Mouse (Mus musculus): ENCODE measurements around the gene 2700081O15Rik. TPM values are rescaled to one million over a fixed set of nuclear protein-coding genes. Genes with fewer than 3 reads are reported as not detected.
A peak's percentile ranks its signal among the peaks of the same experiment; 100 is the strongest.

Gene 2700081O15Rik
- polyA plus RNA-seq, 1 experiment = 9.4 TPM

DNA sequence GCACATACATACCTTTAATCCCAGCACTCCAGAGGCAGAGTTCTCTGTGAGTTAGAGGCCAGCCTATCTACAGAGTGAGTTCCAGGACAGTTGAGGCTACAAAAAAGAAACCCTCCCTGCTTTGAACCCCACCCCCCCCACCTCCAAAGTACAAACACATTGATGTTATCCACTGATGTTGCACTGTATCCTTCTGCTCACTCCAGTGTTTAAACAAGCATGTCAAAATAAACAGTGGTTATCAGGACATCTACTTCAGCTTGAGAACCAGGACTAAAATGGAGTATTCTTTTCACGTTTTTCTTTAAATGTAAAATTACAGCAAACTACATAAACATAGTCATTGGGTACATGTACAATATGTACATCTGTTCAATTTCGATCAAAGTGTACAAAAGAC is 27.7 kb downstream of the 2700081O15Rik start:
- Histone ChIP-seq H3K36me3 (ENCODE audit: control insufficient read depth, insufficient read depth, low read length) (no peaks in the 10 kb centered on the region), H3K4me3 (ENCODE audit: insufficient read depth, low read depth, low read length) (no peak overlapping the region), H3K27me3 (replicated peaks; ENCODE audit: control insufficient read depth, insufficient read depth, low read length) (no peaks in the 10 kb centered on the region), H3K27ac (ENCODE audit: insufficient read depth, low read depth, low read length) (no peak overlapping the region), H3K4me1 (ENCODE audit: control insufficient read depth, insufficient read depth, low read length) (peaks cover 2% of the 10 kb centered on the region; the same call in 1 of the 2 replicates)
- WGBS = 90% methylated on average over 2 of the region's 2 CpGs
- TF ChIP-seq POLR2A (IDR thresholded peaks at IDR 0.05; ENCODE audit: low read depth, low read length) (no peak), CTCF (conservative IDR thresholded peaks at IDR 0.05; ENCODE audit: insufficient read depth, insufficient read length, low read depth, low read length) (no peak)
- DNase-seq = no peak

GRCm38 (mm10) chr19:7445596-7445995 is 28.2 kb downstream of the 2700081O15Rik start:
- 62% methylated on average over 1 of the region's 1 CpGs for WGBS
- Histone ChIP-seq H3K27me3 (replicated peaks; ENCODE audit: control insufficient read depth, insufficient read depth, low read length) (no peaks in the 10 kb centered on the region), H3K4me1 (ENCODE audit: control insufficient read depth, insufficient read depth, low read length) (peaks cover 2% of the 10 kb centered on the region; the same call in 1 of the 2 replicates), H3K36me3 (ENCODE audit: control insufficient read depth, insufficient read depth, low read length) (no peaks in the 10 kb centered on the region), H3K4me3 (ENCODE audit: insufficient read depth, low read depth, low read length) (no peak overlapping the region), H3K27ac (ENCODE audit: insufficient read depth, low read depth, low read length) (no peak overlapping the region)
- DNase-seq = peak; percentile 37
- TF ChIP-seq POLR2A (IDR thresholded peaks at IDR 0.05; ENCODE audit: low read depth, low read length) = no peak
- no peak for TF ChIP-seq CTCF (conservative IDR thresholded peaks at IDR 0.05; ENCODE audit: insufficient read depth, insufficient read length, low read depth, low read length)

DNA sequence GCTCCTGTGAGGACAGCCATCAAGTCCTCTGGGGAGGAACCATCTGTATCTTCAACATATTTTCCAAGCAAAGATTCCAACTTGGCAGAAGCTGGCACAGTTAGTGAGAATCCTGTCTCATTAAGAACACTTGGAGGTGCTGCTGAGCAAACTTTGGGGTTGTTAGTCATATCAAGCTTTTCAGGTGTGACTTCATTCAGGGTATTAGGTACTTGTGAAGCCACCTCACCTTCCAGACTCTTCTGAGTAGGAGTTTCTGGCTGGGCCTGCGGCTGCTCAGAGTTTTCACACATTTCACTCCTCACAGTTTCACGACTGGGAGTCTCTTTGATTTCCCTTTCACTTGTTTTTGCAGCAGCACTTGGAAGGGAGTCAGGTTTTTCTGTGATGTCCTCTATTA is 39.4 kb downstream of the 2700081O15Rik start:
- no peaks in the 10 kb centered on the region for H3K36me3 ChIP-seq (ENCODE audit: control insufficient read depth, insufficient read depth, low read length)
- H3K27me3 ChIP-seq (replicated peaks; ENCODE audit: control insufficient read depth, insufficient read depth, low read length) = no peaks in the 10 kb centered on the region
- peak; percentile 25 for DNase-seq
- WGBS = 37% methylated on average over 2 of the region's 2 CpGs
- H3K4me1 ChIP-seq (ENCODE audit: control insufficient read depth, insufficient read depth, low read length) = peaks cover 25% of the 10 kb centered on the region
- H3K27ac ChIP-seq (ENCODE audit: insufficient read depth, low read depth, low read length) = peak overlapping the region; percentile 31; the same call in 1 of the 2 replicates
- TF ChIP-seq CTCF (conservative IDR thresholded peaks at IDR 0.05; ENCODE audit: insufficient read depth, insufficient read length, low read depth, low read length) (no peak), POLR2A (IDR thresholded peaks at IDR 0.05; ENCODE audit: low read depth, low read length) (no peak)
- H3K4me3 ChIP-seq (ENCODE audit: insufficient read depth, low read depth, low read length) = no peak overlapping the region

DNA sequence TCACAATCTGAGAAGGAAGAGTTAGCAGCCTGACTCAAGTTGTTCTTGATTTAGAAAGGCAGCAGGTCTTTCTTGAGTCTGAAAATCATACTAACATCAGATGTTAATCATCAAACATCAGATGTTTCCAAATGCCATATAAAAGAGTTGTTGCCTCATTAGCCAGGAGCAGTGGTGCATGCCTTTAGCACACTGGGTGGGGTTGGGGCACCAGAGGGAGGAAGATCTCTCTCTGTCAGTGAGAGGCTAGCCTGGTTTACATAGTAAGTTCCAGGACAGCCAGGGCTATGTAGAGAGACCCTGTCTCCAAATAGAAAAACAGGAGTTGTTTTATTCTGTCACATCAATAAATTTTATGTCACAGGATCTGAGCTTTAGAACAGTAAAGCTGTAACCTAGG is 41.5 kb downstream of the 2700081O15Rik start:
- H3K36me3 ChIP-seq (ENCODE audit: control insufficient read depth, insufficient read depth, low read length) = no peaks in the 10 kb centered on the region
- TF ChIP-seq POLR2A (IDR thresholded peaks at IDR 0.05; ENCODE audit: low read depth, low read length) (no peak), CTCF (conservative IDR thresholded peaks at IDR 0.05; ENCODE audit: insufficient read depth, insufficient read length, low read depth, low read length) (no peak)
- H3K4me1 ChIP-seq (ENCODE audit: control insufficient read depth, insufficient read depth, low read length) = peaks cover 25% of the 10 kb centered on the region
- H3K27ac ChIP-seq (ENCODE audit: insufficient read depth, low read depth, low read length) = no peak overlapping the region; the same call in 1 of the 2 replicates
- no peaks in the 10 kb centered on the region for H3K27me3 ChIP-seq (replicated peaks; ENCODE audit: control insufficient read depth, insufficient read depth, low read length)
- DNase-seq = peak; percentile 63
- H3K4me3 ChIP-seq (ENCODE audit: insufficient read depth, low read depth, low read length) = no peak overlapping the region

GRCm38 (mm10) chr19:7459370-7459769 is 41.9 kb downstream of the 2700081O15Rik start:
- no peak overlapping the region for H3K27ac ChIP-seq (ENCODE audit: insufficient read depth, low read depth, low read length)
- DNase-seq = no peak
- peaks cover 25% of the 10 kb centered on the region for H3K4me1 ChIP-seq (ENCODE audit: control insufficient read depth, insufficient read depth, low read length)
- TF ChIP-seq CTCF (conservative IDR thresholded peaks at IDR 0.05; ENCODE audit: insufficient read depth, insufficient read length, low read depth, low read length) (no peak), POLR2A (IDR thresholded peaks at IDR 0.05; ENCODE audit: low read depth, low read length) (no peak)
- H3K27me3 ChIP-seq (replicated peaks; ENCODE audit: control insufficient read depth, insufficient read depth, low read length) = no peaks in the 10 kb centered on the region
- 49% methylated on average over 2 of the region's 2 CpGs for WGBS
- no peaks in the 10 kb centered on the region for H3K36me3 ChIP-seq (ENCODE audit: control insufficient read depth, insufficient read depth, low read length)
- no peak overlapping the region for H3K4me3 ChIP-seq (ENCODE audit: insufficient read depth, low read depth, low read length)

- DNase-seq = no peak
- H3K4me1 ChIP-seq (ENCODE audit: control insufficient read depth, insufficient read depth, low read length) = peaks cover 4% of the 10 kb centered on the region; the same call in 1 of the 2 replicates
- peak overlapping the region; percentile 9; the same call in 1 of the 2 replicates for H3K27ac ChIP-seq (ENCODE audit: insufficient read depth, low read depth, low read length)
- H3K4me3 ChIP-seq (ENCODE audit: insufficient read depth, low read depth, low read length) = no peak overlapping the region
- TF ChIP-seq CTCF (conservative IDR thresholded peaks at IDR 0.05; ENCODE audit: insufficient read depth, insufficient read length, low read depth, low read length) (no peak), POLR2A (IDR thresholded peaks at IDR 0.05; ENCODE audit: low read depth, low read length) (no peak)
- H3K36me3 ChIP-seq (ENCODE audit: control insufficient read depth, insufficient read depth, low read length) = no peaks in the 10 kb centered on the region
- 0 out of 2 replicates have a peak, but pooled peaks cover 1% of the 10 kb centered on the region for H3K27me3 ChIP-seq (replicated peaks; ENCODE audit: control insufficient read depth, insufficient read depth, low read length)
Measured at GRCm38 (mm10) chr19:7467915-7468314, 50.5 kb downstream of the 2700081O15Rik start.

GRCm38 (mm10) chr19:7470643-7471042 is 53.2 kb downstream of the 2700081O15Rik start:
- peak overlapping the region; percentile 60; the same call in 1 of the 2 replicates for H3K27ac ChIP-seq (ENCODE audit: insufficient read depth, low read depth, low read length)

More at GRCm38 (mm10) chr19:7470643-7471042, 53.2 kb downstream of the 2700081O15Rik start:
- H3K27me3 ChIP-seq (replicated peaks; ENCODE audit: control insufficient read depth, insufficient read depth, low read length) = 0 out of 2 replicates have a peak, but pooled peaks cover 1% of the 10 kb centered on the region
- DNase-seq = peak; percentile 36
- H3K4me1 ChIP-seq (ENCODE audit: control insufficient read depth, insufficient read depth, low read length) = peaks cover 10% of the 10 kb centered on the region; the same call in 1 of the 2 replicates
- peaks cover 1% of the 10 kb centered on the region; the same call in 1 of the 2 replicates for H3K36me3 ChIP-seq (ENCODE audit: control insufficient read depth, insufficient read depth, low read length)
- TF ChIP-seq CTCF (conservative IDR thresholded peaks at IDR 0.05; ENCODE audit: insufficient read depth, insufficient read length, low read depth, low read length) (no peak), POLR2A (IDR thresholded peaks at IDR 0.05; ENCODE audit: low read depth, low read length) (no peak)
- H3K4me3 ChIP-seq (ENCODE audit: insufficient read depth, low read depth, low read length) = no peak overlapping the region
- WGBS = 66% methylated on average over 2 of the region's 2 CpGs

Other genes with a start within 250 kb of the 2700081O15Rik start
- 122 and 126 TPM in 2 replicates for gene Otub1, start 211.3 kb upstream of the 2700081O15Rik start, polyA plus RNA-seq (2012; rRNA removed)
- 3,607 and 3,750 TPM in 2 replicates for gene Cox8a, start 200.0 kb upstream of the 2700081O15Rik start, polyA plus RNA-seq (2012; rRNA removed)
- gene Naa40, start 176.4 kb upstream of the 2700081O15Rik start, polyA plus RNA-seq (2012; rRNA removed) = 23.7 and 26.2 TPM in 2 replicates
- 1.5 and 1.8 TPM in 2 replicates for gene Rcor2, start 150.3 kb upstream of the 2700081O15Rik start, polyA plus RNA-seq (2012; rRNA removed)
- gene Mark2, start 75.8 kb upstream of the 2700081O15Rik start, polyA plus RNA-seq (2012; rRNA removed) = 85.0 and 86.5 TPM in 2 replicates
- gene Spindoc, start 34.6 kb upstream of the 2700081O15Rik start, polyA plus RNA-seq (2012; rRNA removed) = 14.0 and 15.0 TPM in 2 replicates
- gene Rtn3, start 65.7 kb downstream of the 2700081O15Rik start, polyA plus RNA-seq (2012; rRNA removed) = 186 and 190 TPM in 2 replicates
- 12.7 and 20.4 TPM in 2 replicates for gene Atl3, start 76.4 kb downstream of the 2700081O15Rik start, polyA plus RNA-seq (2012; rRNA removed)
- 24.3 and 24.9 TPM in 2 replicates for gene Pla2g16, start 139.8 kb downstream of the 2700081O15Rik start, polyA plus RNA-seq (2012; rRNA removed)
- 5.1 and 5.3 TPM in 2 replicates for gene Lgals12, start 189.6 kb downstream of the 2700081O15Rik start, polyA plus RNA-seq (2012; rRNA removed)
- gene Hrasls5, start 194.9 kb downstream of the 2700081O15Rik start, polyA plus RNA-seq (2012; rRNA removed) = 0.42 and 1.4 TPM in 2 replicates

Data from kidney, adult 2 months (tissue).